Mouse (Mus musculus) B cell, adult 62 days (primary cell): ENCODE data around the gene Ppp1r14c. TPM values are rescaled to one million over a fixed set of nuclear protein-coding genes. Genes with fewer than 3 reads are reported as not detected.

Experiments
- total RNA-seq: library from RNA; stranded (reverse); gene quantifications from 4 replicates; pipeline ENCODE4 v1.2.4, GENCODE M21; 2023

Ppp1r14c gene
- 0.60 TPM in 1 of 4 replicates, not detected in the others for total RNA-seq

GRCm38 (mm10) chr10:3366036-3366869 is at the start of gene Ppp1r14c:
Gene Ppp1r14c (plus strand): TSS chr10:3366057.

Other genes starting within 250 kb of the Ppp1r14c start
- gene H60c, start 98.3 kb upstream of the Ppp1r14c start, total RNA-seq: not detected in 4 replicates
- not detected in 4 replicates for gene Iyd, start 174.2 kb downstream of the Ppp1r14c start, total RNA-seq